Mouse (Mus musculus): ENCODE measurements around the gene Tmem145.

The Tmem145 gene

GRCm38 (mm10) chr7:25275555-25276298, 30.2 kb upstream of the Tmem145 start:
- DNase-seq (ENCODE audit: low spot score), result no peak

- DNase-seq (ENCODE audit: low spot score), result no peak
Measured at GRCm38 (mm10) chr7:25277405-25277804, 28.5 kb upstream of the Tmem145 start.

DNA sequence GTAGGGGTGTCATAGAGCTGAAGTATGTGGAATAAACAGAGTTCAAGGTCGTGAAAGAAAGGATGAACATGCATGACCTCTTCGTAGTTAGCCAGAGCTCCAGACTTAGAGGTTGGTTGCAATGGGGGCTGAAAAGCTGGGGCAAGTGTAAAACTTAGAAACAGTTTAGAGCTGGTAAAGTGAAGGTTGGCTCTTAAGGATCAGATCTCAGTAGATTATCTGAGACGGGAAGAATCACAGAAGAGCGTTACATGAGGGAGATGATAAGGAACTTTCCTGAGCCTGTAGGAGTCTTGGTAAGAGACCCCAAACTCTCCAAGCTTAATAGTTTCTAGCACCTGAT, 27.9 kb upstream of the Tmem145 start:
- DNase-seq (ENCODE audit: low spot score), result no peak

DNA sequence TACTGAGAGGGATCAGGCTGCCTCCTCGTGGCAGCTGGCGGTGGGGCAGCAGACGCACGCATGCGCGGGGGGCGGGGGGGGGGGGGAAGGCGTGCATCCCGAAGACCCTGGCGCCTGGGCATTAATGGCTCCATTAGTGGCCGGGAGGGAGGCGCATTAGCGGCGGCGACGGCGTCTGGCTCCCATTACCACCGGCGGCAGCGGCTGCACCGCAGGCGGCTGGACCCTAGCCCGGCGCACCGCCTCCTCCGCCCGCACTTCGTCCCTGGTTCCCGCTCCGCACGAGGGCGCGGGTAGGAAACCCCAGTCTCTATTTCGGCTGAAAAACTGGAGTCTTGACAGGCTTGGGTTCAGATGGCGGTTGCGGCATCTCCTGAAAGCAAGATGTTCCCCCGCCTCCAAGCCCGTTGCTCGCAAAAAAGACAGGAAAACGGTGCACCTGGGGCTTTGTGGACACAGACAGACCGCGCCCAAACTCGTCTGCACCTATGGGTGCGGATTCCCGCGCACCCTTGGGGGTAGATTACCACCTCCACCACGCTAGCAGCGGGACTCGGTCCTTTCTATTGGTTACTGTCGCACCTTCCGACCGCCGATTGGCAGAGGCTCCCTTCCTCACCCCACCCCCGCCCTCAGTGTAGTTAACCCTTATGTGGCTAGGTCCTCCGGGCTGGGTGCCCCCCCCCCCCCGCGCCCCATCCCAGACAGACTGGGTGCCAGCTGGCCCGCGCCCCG, 27.4 kb upstream of the Tmem145 start:
- peak; percentile 83 for DNase-seq (ENCODE audit: low spot score)

DNA sequence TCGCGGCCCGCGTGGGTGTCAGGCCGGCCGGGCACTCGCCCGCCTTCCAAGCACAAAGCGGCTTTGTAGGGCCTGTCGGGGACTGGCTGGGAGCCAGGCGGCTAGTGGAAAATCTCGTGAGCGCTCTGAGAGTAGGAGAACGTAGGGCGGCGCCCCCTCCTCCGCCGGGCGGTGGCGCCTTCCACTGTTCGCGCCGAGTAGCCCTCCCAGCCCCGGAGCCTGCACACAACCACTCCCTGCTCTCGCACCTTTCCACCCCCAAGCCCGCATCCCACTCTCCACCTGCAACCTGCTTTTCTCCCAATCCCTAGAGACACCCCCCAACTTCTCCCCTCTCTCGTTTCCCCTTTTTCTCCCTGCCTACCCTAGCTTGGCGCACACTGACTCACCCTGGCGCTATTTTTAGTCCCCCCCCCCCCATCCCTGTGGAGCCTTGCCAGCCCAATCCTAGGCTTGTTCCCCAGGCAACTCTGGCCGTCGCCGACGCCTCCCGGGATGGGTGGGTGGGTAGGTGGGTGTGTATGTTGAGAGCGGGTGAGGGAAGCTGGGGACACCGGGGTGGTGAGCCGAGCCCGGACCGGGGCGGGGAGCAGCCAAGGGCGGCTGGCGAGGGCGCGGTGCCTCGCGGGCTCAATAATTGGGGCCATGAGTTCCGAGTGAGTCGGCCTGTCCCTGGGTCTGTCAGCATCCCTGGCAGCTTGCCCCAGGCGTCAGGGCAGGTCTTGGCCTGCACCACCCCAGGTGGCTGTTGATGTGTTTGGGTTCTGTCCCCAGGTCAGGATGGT, 26.6 kb upstream of the Tmem145 start:
- peak; percentile 77 for DNase-seq (ENCODE audit: low spot score)

DNA sequence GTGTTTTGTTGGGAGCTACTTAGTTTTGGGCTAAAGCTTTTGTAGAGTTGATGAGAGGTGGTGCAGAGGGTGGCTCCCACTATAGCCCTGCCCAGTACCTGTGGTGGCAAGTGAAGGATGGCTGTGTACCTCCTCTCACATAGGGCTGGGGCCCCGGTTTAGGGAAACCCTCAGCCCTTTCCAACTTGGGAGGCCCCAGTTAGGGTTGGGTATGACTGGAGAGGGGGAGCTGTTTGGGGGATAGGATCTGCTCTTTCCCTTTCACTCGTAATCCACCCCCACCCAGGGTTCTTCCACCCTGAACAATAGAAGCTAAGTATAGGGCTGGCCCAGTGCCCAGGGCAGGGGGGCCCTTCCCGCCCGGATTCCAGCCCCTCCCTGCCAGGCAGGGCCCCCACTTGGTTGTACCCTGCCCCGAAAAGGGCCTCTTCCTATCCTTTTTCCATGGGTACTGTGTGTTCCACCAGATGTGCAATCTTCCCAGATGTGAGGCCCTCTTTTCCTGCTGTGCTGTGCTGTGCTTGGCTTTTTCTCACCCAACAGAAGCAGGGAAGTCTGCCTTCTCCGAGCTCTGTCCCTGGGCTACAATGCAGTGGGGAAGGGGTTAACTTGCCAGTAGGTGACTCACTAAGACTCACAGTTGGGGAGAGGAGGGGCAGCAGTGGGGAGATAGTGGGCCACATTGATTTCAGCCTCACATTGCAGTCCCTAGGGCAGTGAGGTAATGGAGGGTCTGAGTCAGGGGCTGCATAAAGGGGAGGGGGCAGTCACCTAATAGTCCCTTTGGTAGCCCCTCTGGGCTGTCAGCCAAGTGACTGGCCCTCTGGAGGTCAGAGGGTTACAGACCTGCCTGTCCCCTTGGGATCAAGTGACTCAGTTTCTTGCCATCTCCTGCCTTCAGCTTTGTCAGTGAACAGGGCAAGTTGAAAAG, 25.8 kb upstream of the Tmem145 start:
- no peak for DNase-seq (ENCODE audit: low spot score)

DNA sequence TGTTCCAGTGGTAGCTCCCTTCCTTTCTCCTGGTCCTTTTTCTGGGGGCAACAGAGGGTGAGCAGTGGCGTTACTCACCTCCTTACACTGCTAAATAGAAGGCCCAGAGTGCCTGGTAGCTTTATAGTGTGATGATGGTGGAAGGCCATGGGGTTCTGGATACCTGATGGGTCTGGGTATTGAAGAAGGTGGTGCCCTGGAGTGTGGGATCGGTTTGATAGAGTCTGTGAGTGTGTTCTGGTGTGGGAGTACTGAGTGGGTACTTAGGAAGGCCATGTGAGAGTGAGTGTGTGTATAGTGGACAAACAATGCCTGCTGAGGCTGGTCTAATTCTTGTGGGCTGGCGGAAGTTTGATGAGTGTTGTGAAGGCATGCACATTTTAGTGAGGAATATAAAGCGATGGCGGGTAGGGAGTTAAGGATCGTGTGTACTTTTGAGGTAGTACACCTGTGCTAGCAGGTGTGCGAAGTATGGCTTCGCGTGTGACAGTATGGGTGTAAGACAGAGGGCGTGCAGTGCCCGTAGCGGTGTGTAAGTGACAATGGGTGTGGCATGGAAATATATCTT, 24.7 kb upstream of the Tmem145 start:
- DNase-seq (ENCODE audit: low spot score), result no peak

- peak; percentile 97 for DNase-seq (ENCODE audit: low spot score)
Measured at GRCm38 (mm10) chr7:25281734-25282601, 23.9 kb upstream of the Tmem145 start.

- no peak for DNase-seq (ENCODE audit: low spot score)
Measured at GRCm38 (mm10) chr7:25282731-25283211, 23.1 kb upstream of the Tmem145 start.

- DNase-seq (ENCODE audit: low spot score), result no peak
Measured at GRCm38 (mm10) chr7:25283637-25284036, 22.3 kb upstream of the Tmem145 start.

DNA sequence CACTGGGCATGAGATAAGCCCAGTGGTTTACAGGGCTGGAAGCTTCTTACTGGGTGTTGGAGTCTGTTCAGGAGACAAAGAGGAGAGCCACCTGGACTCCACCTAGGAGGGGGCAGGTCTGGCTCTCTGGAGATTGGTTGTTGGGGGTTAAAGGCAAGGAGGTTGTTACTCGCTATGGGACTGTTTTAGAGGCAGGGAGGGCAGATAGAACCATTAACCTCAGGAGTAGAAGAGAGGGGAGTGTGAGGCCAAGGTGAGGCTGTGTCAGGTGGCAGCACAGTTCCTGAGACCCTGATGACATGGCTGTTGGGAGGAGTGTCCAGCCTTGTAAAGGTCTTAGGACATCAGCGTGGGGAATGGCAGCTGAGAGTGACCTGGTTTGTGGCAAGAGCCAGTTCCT, 21.7 kb upstream of the Tmem145 start:
- no peak for DNase-seq (ENCODE audit: low spot score)

GRCm38 (mm10) chr7:25284766-25285165, 21.1 kb upstream of the Tmem145 start:
- no peak for DNase-seq (ENCODE audit: low spot score)

DNA sequence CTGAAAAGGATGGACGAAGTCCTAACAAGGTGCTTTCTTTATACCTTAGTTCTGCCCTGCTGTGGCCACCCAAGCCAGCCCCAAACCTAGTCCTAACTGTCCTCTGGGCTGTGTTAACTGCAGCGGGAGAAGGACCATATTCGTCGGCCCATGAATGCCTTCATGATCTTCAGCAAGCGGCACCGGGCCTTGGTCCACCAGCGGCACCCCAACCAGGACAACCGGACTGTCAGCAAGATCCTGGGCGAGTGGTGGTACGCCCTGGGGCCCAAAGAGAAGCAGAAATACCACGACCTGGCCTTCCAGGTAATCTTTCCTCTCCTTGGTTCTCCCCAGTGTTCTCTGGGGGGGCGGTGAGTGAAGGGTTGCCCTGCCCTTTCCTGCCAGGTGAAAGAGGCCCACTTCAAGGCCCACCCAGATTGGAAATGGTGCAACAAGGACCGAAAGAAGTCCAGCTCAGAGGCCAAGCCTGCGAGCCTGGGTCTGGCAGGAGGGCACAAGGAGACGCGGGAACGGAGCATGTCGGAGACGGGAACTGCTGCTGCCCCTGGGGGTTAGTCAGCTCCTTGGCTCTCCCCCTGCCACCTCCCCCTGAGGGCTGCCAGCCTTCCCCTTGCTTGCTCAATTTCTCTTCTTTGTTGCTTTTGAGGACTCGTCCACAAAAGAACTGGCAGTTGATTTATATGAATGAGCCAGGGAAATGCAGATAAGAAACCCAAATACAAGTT, 20.2 kb upstream of the Tmem145 start:
- no peak for DNase-seq (ENCODE audit: low spot score)

- no peak for DNase-seq (ENCODE audit: low spot score)
Measured at GRCm38 (mm10) chr7:25286989-25287388, 18.9 kb upstream of the Tmem145 start.

- no peak for DNase-seq (ENCODE audit: low spot score)
Measured at GRCm38 (mm10) chr7:25288011-25288410, 17.9 kb upstream of the Tmem145 start.

GRCm38 (mm10) chr7:25288721-25289120, 17.2 kb upstream of the Tmem145 start:
- no peak for DNase-seq (ENCODE audit: low spot score)

GRCm38 (mm10) chr7:25289925-25290324, 16.0 kb upstream of the Tmem145 start:
- DNase-seq (ENCODE audit: low spot score), result no peak

GRCm38 (mm10) chr7:25290463-25290862, 15.4 kb upstream of the Tmem145 start:
- DNase-seq (ENCODE audit: low spot score), result no peak

- no peak for DNase-seq (ENCODE audit: low spot score)
Measured at GRCm38 (mm10) chr7:25290911-25291310, 15.0 kb upstream of the Tmem145 start.

GRCm38 (mm10) chr7:25292107-25292506, 13.8 kb upstream of the Tmem145 start:
- DNase-seq (ENCODE audit: low spot score), result no peak

Data from ovary, adult 18-20 months (tissue).